In genomic region chr7:135965528-135965927, GRCm38 (mm10) we compare ENCODE assay signal across 12 mouse cellular contexts.
DNase-seq lines count a peak whose midpoint lies in the region; ATAC-seq and TF ChIP-seq lines count a peak whose summit lies in the region.
"Had no signal": no experiment of that assay in that cellular context is flagged by ENCODE, and none has a peak within 500 bp of the region (broad histone marks: within the 10 kb centered on the region; RNA-seq: fewer than 3 reads in every experiment).

No protein-coding gene starts in this region.

- no peak for DNase-seq in frontal cortex, postnatal 25 days (ENCODE audit: low spot score in 2 of 2)
- DNase-seq in layer of hippocampus, postnatal 36 days: peak; percentile 41 to 45
- peak; percentile 29 for DNase-seq in retina, embryonic 14.5 days (ENCODE audit: low spot score)
- DNase-seq in gastrocnemius, adult 18-20 months (ENCODE audit: low spot score): no peak
- DNase-seq in lung, postnatal 36 days: no peak
- DNase-seq: kidney, adult 9 months had no signal

- H3K36me3 ChIP-seq in forebrain, embryonic 16.5 days (ENCODE audit: control insufficient read depth, insufficient read depth): no peaks in the 10 kb centered on the region
- H3K36me3 ChIP-seq in intestine, postnatal 0 days (ENCODE audit: control insufficient read depth, insufficient read depth): no peaks in the 10 kb centered on the region
- H3K36me3 ChIP-seq: heart, embryonic 13.5 days had no signal

- no peaks in the 10 kb centered on the region for H3K27me3 ChIP-seq in forebrain, embryonic 16.5 days (replicated peaks; ENCODE audit: control insufficient read depth, insufficient read depth, low read length)
- no peaks in the 10 kb centered on the region for H3K27me3 ChIP-seq in intestine, postnatal 0 days (replicated peaks; ENCODE audit: control insufficient read depth, insufficient read depth, low read length)
- H3K27me3 ChIP-seq: Patski had no signal

- peak; percentile 13; the same call in 1 of the 2 replicates for ATAC-seq in frontal cortex, adult (ENCODE audit: low TSS enrichment)
- peak; percentile 33; the same call in 1 of the 2 replicates for ATAC-seq in forebrain, embryonic 16.5 days
- ATAC-seq in intestine, postnatal 0 days: no peak
- ATAC-seq: Patski had no signal

- no peak overlapping the region for H3K4me3 ChIP-seq in forebrain, embryonic 16.5 days (replicated peaks; ENCODE audit: low read length)
- no peak overlapping the region for H3K4me3 ChIP-seq in intestine, postnatal 0 days (ENCODE audit: low read depth, low read length)
- H3K4me3 ChIP-seq: erythroblast, embryonic 14.5 days; heart, embryonic 13.5 days had no signal

- TF ChIP-seq CTCF in intestine, postnatal 0 days (IDR thresholded peaks at IDR 0.05; ENCODE audit: low read depth): no peak

- WGBS in forebrain, embryonic 16.5 days: 13% methylated on average over 6 of the region's 6 CpGs
- 40% methylated on average over 6 of the region's 6 CpGs for WGBS in intestine, postnatal 0 days

- no peak overlapping the region for H3K4me2 ChIP-seq in forebrain, embryonic 16.5 days (ENCODE audit: low read length)
- H3K4me2 ChIP-seq in intestine, postnatal 0 days (replicated peaks; ENCODE audit: low read depth): no peak overlapping the region
- H3K4me2 ChIP-seq: heart, embryonic 13.5 days had no signal

- no peak overlapping the region for H3K27ac ChIP-seq in forebrain, embryonic 16.5 days (ENCODE audit: low read length)
- no peak overlapping the region for H3K27ac ChIP-seq in intestine, postnatal 0 days (ENCODE audit: low read depth, low read length)
- H3K27ac ChIP-seq: heart, embryonic 13.5 days had no signal

- no peaks in the 10 kb centered on the region for H3K9me3 ChIP-seq in forebrain, embryonic 16.5 days (ENCODE audit: control insufficient read depth, low read length)
- no peaks in the 10 kb centered on the region for H3K9me3 ChIP-seq in intestine, postnatal 0 days (ENCODE audit: control insufficient read depth)
- H3K9me3 ChIP-seq: heart, embryonic 13.5 days had no signal

- 0 out of 2 replicates have a peak overlapping the region, but pooled peaks have one; percentile 7 for H3K9ac ChIP-seq in forebrain, embryonic 16.5 days (replicated peaks; ENCODE audit: low read depth, low read length)
- H3K9ac ChIP-seq in intestine, postnatal 0 days (ENCODE audit: low read depth, low read length): no peak overlapping the region
- H3K9ac ChIP-seq: heart, embryonic 13.5 days had no signal

- H3K4me1 ChIP-seq in forebrain, embryonic 16.5 days (replicated peaks; ENCODE audit: control insufficient read depth, insufficient read depth, low read length): peaks cover 41% of the 10 kb centered on the region
- no peaks in the 10 kb centered on the region for H3K4me1 ChIP-seq in intestine, postnatal 0 days (replicated peaks; ENCODE audit: control insufficient read depth, insufficient read depth, low read length)
- H3K4me1 ChIP-seq: heart, embryonic 13.5 days had no signal

Comparison
In these comparisons a context has a peak if more than half of its experiments do, and no peak if none do; other contexts are left out.
1. DNase-seq: peak in layer of hippocampus, postnatal 36 days (2 of 2) and retina, embryonic 14.5 days (single experiment); none in frontal cortex, postnatal 25 days (0 of 2), gastrocnemius, adult 18-20 months (single experiment) and lung, postnatal 36 days (single experiment).